Mouse (Mus musculus): ENCODE measurements around the gene Mok.

DNA sequence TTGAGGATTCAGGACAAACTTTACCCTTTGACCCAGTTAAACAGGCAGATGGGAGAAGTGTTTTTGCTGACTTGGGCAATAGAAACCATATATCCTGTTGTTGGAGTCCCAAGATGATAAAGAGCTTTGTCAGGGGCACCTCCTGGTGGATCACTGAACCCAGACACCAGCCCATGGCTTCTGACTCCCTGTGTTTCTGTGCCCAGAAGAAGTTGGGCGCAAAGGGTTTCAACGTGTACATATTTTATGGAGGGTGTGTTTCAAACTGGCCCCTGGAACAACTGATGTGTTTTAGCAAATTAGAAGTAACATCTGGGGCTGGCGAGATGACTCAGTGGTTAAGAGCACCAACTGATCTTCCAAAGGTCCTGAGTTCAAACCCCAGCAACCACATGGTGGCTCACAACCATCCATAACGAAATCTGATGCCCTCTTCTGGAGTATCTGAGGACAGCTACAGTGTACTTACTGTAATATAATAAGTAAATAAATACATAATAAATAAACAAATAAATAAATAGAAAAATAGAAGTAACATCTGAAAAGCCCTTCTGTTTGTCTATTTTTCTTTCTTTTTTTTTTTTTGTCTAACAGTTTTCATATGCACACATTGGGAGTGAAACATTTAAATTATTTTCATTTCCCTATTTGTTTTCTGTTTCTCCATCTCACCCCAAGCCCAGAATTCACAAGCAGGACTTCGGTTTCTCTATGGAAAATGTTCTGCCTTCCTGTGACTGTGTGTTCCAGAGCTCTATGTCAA is 1.2 kb upstream of the Mok start:
- TF ChIP-seq POLR2A (IDR thresholded peaks at IDR 0.05; ENCODE audit: low read depth, low read length), result no peak
- no peak for TF ChIP-seq CTCF (IDR thresholded peaks at IDR 0.05; ENCODE audit: extremely low read depth, insufficient read depth, insufficient read length, insufficient replicate concordance)

Measured in spleen, adult 2 months (tissue).